ENCODE assay signal across 12 mouse cellular contexts in genomic region chr14:61014544-61014943, GRCm38 (mm10).
"Had no signal": no experiment of that assay in that cellular context is flagged by ENCODE, and none has a peak within 500 bp of the region (broad histone marks: within the 10 kb centered on the region; RNA-seq: fewer than 3 reads in every experiment).

No protein-coding gene starts in this region.

- H3K9ac ChIP-seq: liver, embryonic 14.5 days; midbrain, embryonic 13.5 days had no signal

- H3K27ac ChIP-seq: kidney, postnatal 0 days; liver, embryonic 14.5 days; midbrain, embryonic 13.5 days had no signal

- H3K4me3 ChIP-seq: midbrain, embryonic 13.5 days had no signal

- ATAC-seq: lung, postnatal 0 days; midbrain, embryonic 13.5 days had no signal

- H3K36me3 ChIP-seq: midbrain, embryonic 13.5 days had no signal

- H3K9me3 ChIP-seq: midbrain, embryonic 13.5 days had no signal

- DNase-seq: kidney, adult 11 months; kidney, adult 9 months; kidney, postnatal 36 days; layer of hippocampus, adult 9-11 months; layer of hippocampus, postnatal 36 days; lung, adult 2 months; lung, postnatal 36 days; right cerebral cortex, postnatal 14 days had no signal

- H3K4me2 ChIP-seq: midbrain, embryonic 13.5 days had no signal
